Mouse (Mus musculus): ENCODE data around the gene Pom121.
"Not testable (repeated sequence)": the region's sequence is repeated elsewhere in the genome, so short reads cannot be mapped to it uniquely, and the experiment has no call there.

The Pom121 gene

DNA sequence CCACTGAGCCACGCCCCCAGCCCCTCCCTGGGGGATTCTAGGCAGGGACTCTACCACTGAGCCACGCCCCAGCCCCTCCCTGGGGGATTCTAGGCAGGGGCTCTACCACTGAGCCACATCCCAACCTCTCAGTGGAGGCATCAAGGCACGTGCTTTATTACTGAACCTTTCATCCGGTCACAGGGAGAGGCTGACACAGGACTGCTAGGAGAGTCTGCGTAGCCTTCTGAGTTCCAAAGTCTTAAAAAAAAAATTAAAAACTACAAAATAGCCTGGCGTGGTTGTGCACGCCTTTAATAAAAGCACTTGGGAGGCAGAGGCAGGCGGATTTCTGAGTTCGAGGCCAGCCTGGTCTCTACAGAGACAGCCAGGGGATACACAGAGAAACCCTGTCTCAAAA is 25.1 kb downstream of the Pom121 start:
- DNase-seq (ENCODE audit: low spot score in 2 of 2), result not testable (repeated sequence)

DNA sequence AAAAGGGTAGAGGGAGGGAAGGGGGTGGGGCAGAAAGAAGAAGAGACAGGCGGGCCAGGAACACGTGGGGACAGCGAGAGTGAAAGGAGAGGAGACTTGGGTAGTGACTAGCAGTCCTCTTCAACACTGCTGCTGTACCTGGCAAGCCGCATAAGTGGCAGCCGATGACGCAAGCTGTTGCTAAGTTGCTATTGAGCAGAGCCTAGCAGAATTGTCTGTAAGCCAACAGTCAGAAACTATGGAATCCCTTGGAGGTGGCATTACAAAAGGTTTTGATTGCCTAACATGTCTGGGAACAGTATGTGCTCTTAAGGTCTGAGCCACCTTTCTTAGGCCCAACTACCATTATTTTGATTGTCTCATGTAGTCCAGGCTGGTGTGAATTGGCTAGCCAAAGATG is 26.0 kb downstream of the Pom121 start:
- DNase-seq (ENCODE audit: low spot score in 2 of 2), result no peak

- DNase-seq (ENCODE audit: low spot score in 2 of 2), result no peak
These were observed 26.5 kb downstream of the Pom121 start for GRCm38 (mm10) chr5:135367841-135368240.

DNA sequence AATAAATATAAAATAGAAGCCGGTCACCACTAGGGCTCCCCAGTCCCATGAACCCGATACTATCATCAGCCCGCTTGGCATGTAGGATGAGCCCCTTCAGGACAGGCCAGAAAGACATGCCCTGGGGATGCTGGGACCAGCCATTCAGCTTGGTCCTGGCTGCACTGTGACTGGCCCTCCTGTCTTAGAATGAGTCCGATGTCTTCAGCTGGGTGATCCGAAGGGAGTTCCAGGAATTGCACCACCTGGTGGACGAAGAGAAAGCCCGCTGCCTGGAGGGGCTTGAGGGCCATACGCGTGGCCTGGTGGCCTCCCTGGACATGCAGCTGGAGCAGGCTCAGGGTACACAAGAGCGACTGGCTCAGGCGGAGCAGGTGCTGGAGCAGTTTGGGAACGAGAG is 30.8 kb downstream of the Pom121 start:
- peak in 1 of 2 experiments; percentile 31 for DNase-seq (ENCODE audit: low spot score in 2 of 2)

- DNase-seq (ENCODE audit: low spot score in 2 of 2), result no peak
These were observed 31.8 kb downstream of the Pom121 start for GRCm38 (mm10) chr5:135362572-135362971.

GRCm38 (mm10) chr5:135359772-135360171 is 34.6 kb downstream of the Pom121 start:
- DNase-seq (ENCODE audit: low spot score in 2 of 2), result no peak

DNA sequence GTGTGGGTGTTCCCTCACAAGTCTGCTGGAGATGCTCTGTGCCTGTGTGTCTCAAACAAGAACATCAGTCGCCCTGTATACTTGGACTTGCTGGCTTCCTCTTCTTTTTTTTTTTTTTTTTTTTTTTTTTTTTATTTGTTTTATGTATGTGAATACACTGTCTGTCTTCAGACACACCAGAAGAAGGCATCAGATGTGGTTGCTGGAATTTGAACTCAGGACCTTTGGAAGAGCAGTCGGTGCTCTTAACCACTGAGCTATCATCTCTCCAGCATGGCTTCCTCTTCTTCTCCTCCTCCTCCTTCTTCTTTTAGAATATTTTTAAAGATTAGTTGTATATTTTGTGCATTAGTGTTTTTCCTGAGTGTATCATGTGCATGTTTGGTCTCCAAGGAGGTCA is 36.8 kb downstream of the Pom121 start:
- peak; percentile 42 to 57 for DNase-seq (ENCODE audit: low spot score in 2 of 2)

DNA sequence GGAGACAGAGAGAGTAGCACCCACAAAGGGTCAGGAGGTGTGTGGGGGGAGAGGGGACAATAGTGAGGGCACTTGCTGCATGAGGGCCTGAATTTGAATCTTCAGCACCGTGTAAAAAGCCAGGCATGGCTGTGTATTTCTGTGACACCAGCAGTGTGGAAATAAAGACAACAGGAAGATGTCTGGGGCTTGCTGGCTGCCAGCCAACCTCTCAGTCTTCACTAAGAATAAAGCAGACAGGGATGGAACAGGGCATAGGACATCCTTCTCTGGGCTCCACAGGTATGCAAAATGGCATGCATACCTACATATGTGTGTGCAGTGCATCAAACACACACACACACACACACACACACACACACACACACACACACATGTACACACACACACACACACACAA is 38.3 kb downstream of the Pom121 start:
- no peak for DNase-seq (ENCODE audit: low spot score in 2 of 2)

- no peak for DNase-seq (ENCODE audit: low spot score in 2 of 2)
These were observed 40.8 kb downstream of the Pom121 start for GRCm38 (mm10) chr5:135353564-135353963.

DNA sequence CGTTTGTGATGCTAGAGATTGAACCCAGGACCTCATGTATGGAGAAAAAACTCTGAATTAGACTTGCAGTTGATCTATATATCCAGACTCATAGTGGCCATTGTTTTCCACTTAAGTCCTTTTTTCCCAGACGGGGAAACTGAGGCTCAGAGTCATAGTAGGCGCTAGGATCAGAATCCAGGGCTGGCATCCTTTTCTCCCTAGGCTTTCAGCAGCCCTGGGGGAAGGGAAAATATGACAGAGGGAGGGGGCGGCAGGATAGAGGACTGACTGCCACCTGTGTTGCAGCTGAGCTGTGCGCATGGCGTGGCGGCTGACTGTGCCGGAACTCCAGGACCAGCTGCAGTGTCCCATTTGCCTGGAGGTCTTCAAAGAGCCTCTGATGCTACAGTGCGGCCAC is 41.4 kb downstream of the Pom121 start, which contains the start of gene Trim50:
Gene Trim50, plus strand, starts transcription at position 301 of the 400 bp plus-strand sequence.
- no peak for DNase-seq (ENCODE audit: low spot score in 2 of 2)

DNA sequence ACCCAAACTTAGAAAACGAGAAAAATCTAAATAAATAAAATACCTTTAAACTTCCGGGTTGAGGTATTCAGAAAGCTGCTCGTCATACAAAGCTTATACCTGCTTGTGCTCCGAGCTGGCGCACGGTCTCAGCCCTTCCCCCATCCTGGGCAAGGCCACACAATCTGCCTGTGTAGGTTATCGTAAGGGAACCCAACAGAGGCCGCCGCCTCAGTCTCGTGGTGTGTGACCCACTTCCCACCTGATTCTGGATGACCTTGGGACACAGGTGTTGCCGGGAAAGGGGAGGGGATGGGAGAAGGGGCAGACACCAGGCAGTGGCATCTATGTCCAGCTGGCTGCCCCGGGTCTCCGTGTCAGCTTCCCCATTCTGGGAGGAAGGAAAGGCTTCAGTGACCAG is 42.7 kb downstream of the Pom121 start:
- no peak for DNase-seq (ENCODE audit: low spot score in 2 of 2)

- no peak for DNase-seq (ENCODE audit: low spot score in 2 of 2)
These were observed 44.5 kb downstream of the Pom121 start, which contains the start of gene Fkbp6 for GRCm38 (mm10) chr5:135349862-135350261. Fkbp6 (minus strand) TSS chr5:135350044.

DNA sequence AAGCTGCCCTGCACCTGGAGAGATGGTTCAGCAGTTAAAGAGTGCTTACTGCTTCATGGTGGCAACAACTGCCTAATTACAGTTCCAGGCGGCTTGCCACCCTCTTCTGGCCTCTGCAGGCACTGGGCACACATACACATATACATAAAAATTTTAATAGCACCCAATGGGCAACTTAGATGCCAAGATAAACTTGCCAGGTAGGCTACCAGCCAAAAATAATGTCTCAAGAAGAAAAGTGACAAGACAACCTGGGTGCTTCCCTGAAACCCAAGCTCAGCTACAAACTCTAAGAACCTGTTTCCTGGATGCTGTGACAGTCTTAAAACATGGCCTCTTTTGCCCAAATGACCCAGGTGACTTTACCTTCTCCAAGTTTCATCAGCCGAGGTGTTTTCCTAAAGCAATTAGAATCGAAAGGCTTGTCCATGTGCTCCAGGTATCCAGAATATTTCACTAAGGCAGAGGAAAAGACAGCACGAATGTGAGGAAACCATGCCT is 46.8 kb downstream of the Pom121 start:
- DNase-seq (ENCODE audit: low spot score in 2 of 2), result no peak

DNA sequence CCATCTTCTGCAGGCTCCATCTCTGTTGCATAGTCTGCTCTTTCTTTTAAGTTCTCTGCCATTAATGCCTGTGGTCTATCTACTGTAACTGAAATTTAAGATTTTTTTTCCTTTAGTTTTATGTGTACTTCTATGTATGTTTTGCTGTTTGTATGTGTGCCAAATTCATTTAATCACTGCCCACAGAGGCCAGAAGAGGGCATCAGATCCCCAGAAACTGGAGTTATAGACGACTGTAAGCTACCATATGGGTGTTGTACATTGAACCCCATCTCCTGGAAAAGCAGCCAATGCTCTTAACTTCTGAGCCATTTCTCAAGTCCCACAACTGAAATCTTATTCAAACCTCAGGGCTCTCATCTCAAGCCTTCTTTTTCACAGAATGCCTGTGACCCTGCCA is 47.9 kb downstream of the Pom121 start:
- no peak for DNase-seq (ENCODE audit: low spot score in 2 of 2)

GRCm38 (mm10) chr5:135345989-135346388 is 48.4 kb downstream of the Pom121 start:
- DNase-seq (ENCODE audit: low spot score in 2 of 2), result no peak

DNA sequence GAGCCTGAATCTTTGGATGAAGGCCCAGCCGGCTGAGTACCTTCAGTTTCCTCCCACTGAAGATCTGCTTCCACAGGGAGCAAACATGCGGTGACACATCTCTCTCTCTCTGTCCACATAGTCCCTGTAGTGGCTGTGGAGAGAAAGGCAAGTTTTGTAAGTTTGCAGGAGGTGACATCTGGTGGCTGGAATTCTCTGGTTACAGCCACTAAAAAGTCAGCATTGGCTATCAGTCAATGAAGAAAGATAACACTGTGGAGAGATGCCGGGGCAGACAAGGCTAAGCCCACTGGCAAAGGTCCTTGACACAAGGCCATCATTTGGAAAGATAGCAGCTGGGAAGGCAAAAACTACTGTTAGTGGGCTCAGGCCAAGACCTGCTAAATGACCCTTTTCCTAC is 56.8 kb downstream of the Pom121 start:
- no peak for DNase-seq (ENCODE audit: low spot score in 2 of 2)

- no peak for DNase-seq (ENCODE audit: low spot score in 2 of 2)
These were observed 63.2 kb downstream of the Pom121 start for GRCm38 (mm10) chr5:135331161-135331560.

DNA sequence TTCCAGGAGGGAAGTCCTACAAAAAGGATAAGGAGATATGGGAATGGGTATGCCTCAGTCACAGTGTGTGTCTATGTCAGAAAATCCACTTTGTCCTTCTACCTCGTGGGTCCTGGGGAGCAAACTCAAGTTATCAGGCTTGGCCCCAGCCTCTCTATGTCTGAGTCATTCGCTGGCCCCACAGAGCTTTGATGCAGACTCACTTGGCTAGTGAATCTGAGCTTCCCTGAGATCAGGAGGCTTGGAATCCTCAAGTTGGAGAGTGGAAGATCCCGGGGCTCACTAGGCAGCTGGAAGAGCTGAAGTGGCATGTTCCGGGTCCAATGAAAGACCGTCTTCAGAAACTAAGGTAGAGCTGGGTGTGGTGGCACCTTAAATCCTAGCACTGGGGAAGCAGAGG is 64.1 kb downstream of the Pom121 start:
- DNase-seq (ENCODE audit: low spot score in 2 of 2), result no peak

- DNase-seq (ENCODE audit: low spot score in 2 of 2), result no peak
These were observed 64.9 kb downstream of the Pom121 start for GRCm38 (mm10) chr5:135329471-135329870.

Data from cerebellum, postnatal 4 days (tissue).